Mouse (Mus musculus) liver, adult 2 months (tissue): ENCODE results near the gene Rnase13.

Experiments
- CTCF ChIP-seq: fragments of 200-500 bp; IDR thresholded peaks from 2 replicates; pipeline ENCODE4 v1.5.1; 2011; ENCODE audit warnings: low read depth, low read length, control low read depth
- POLR2A ChIP-seq: fragments of 200-500 bp; IDR thresholded peaks from 2 replicates; pipeline ENCODE4 v1.6.1; 2011; ENCODE audit warnings: low read length, control low read depth; ENCODE audit not compliant: insufficient read depth; ENCODE audit errors: extremely low read depth

DNA sequence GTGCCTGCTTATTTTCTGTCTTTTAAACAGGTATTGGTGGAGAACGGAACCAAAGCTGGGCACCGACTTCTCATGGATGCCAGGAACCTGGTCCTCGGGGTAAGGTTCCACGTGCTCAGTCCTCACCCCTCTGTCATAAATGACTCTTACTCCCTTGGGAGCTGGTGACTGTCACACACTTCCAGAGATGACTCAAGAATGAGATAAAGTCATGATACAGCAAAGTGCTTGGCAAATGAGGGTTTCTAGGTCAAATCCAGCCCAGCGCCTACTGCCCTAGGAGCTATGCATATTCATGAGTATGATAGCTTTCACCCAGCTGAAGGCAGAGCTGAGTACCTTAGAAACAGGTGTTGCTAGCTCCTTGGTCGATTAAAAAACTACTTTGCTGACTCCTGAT is 32.7 kb downstream of the Rnase13 start:
- TF ChIP-seq CTCF: no peak
- no peak for TF ChIP-seq POLR2A
